In genomic region chr1:51622181-51622862, GRCm38 (mm10) we compare ENCODE assay signal across 23 mouse cellular contexts.
DNase-seq lines count a peak whose midpoint lies in the region; ATAC-seq and TF ChIP-seq lines count a peak whose summit lies in the region.
"Had no signal": no experiment of that assay in that cellular context is flagged by ENCODE, and none has a peak within 500 bp of the region (broad histone marks: within the 10 kb centered on the region; RNA-seq: fewer than 3 reads in every experiment).

No protein-coding gene starts in this region.

- no peak overlapping the region for H3K9ac ChIP-seq in forebrain, embryonic 15.5 days (replicated peaks)
- H3K9ac ChIP-seq in intestine, embryonic 14.5 days (ENCODE audit: low read length), result no peak overlapping the region
- no peak overlapping the region for H3K9ac ChIP-seq in intestine, postnatal 0 days (ENCODE audit: low read depth, low read length)
- H3K9ac ChIP-seq in forebrain, embryonic 13.5 days, result no peak overlapping the region
- H3K9ac ChIP-seq: embryonic facial prominence, embryonic 12.5 days; heart, embryonic 15.5 days; hindbrain, embryonic 14.5 days had no signal

- no peak for DNase-seq in forebrain, embryonic 10.5 days (ENCODE audit: extremely low spot score, low spot score)
- DNase-seq in intestine, embryonic 14.5 days (ENCODE audit: low spot score), result peak; percentile 31
- DNase-seq in ES-CJ7 (ENCODE audit: low read depth, low spot score), result peak; percentile 51
- no peak for DNase-seq in left cerebral cortex, adult 2 months (ENCODE audit: extremely low spot score in 1 of 2, low spot score in 2 of 2)
- no peak for DNase-seq in kidney, postnatal 36 days
- DNase-seq: adrenal gland, adult 2 months; adrenal gland, postnatal 36 days; B cell, adult 2 months; cerebellum, adult 11 months; cerebellum, adult 8-10 months; cerebellum, postnatal 25 days; gastrocnemius, postnatal 14 days; heart, adult 2 months; heart, postnatal 14 days; kidney, adult 11 months had no signal

- peaks cover 4% of the 10 kb centered on the region; the same call in 1 of the 2 replicates for H3K27me3 ChIP-seq in forebrain, embryonic 10.5 days (ENCODE audit: poor library complexity, severe bottlenecking)
- no peaks in the 10 kb centered on the region for H3K27me3 ChIP-seq in forebrain, embryonic 15.5 days
- H3K27me3 ChIP-seq in intestine, embryonic 14.5 days (replicated peaks; ENCODE audit: control insufficient read depth, insufficient read depth, low read length), result no peaks in the 10 kb centered on the region
- H3K27me3 ChIP-seq in intestine, postnatal 0 days (replicated peaks; ENCODE audit: control insufficient read depth, insufficient read depth, low read length), result no peaks in the 10 kb centered on the region
- H3K27me3 ChIP-seq in forebrain, embryonic 13.5 days, result no peaks in the 10 kb centered on the region
- H3K27me3 ChIP-seq: heart, embryonic 15.5 days had no signal

- no peaks in the 10 kb centered on the region for H3K9me3 ChIP-seq in forebrain, embryonic 10.5 days
- H3K9me3 ChIP-seq in forebrain, embryonic 15.5 days, result no peaks in the 10 kb centered on the region
- no peaks in the 10 kb centered on the region for H3K9me3 ChIP-seq in intestine, embryonic 14.5 days (ENCODE audit: control insufficient read depth, low read length)
- H3K9me3 ChIP-seq in intestine, postnatal 0 days (ENCODE audit: control insufficient read depth), result no peaks in the 10 kb centered on the region
- H3K9me3 ChIP-seq in forebrain, embryonic 13.5 days (replicated peaks), result no peaks in the 10 kb centered on the region
- H3K9me3 ChIP-seq: embryonic facial prominence, embryonic 12.5 days; heart, embryonic 15.5 days had no signal

- no peak overlapping the region for H3K4me3 ChIP-seq in forebrain, embryonic 10.5 days
- H3K4me3 ChIP-seq in forebrain, embryonic 15.5 days, result no peak overlapping the region
- H3K4me3 ChIP-seq in intestine, embryonic 14.5 days (ENCODE audit: low read depth, low read length), result no peak overlapping the region
- no peak overlapping the region for H3K4me3 ChIP-seq in intestine, postnatal 0 days (ENCODE audit: low read depth, low read length)
- no peak overlapping the region for H3K4me3 ChIP-seq in forebrain, embryonic 13.5 days
- no peak overlapping the region for H3K4me3 ChIP-seq in left cerebral cortex, adult 2 months
- H3K4me3 ChIP-seq: embryonic facial prominence, embryonic 12.5 days; heart, adult 2 months; heart, embryonic 15.5 days had no signal

- intact Hi-C loops in left cerebral cortex, adult 2 months (cut with DNase I), result no loop called here

- H3K4me1 ChIP-seq in forebrain, embryonic 10.5 days, result peaks cover 48% of the 10 kb centered on the region
- H3K4me1 ChIP-seq in forebrain, embryonic 15.5 days, result peaks cover 28% of the 10 kb centered on the region
- 0 out of 2 replicates have a peak, but pooled peaks cover 2% of the 10 kb centered on the region for H3K4me1 ChIP-seq in intestine, embryonic 14.5 days (replicated peaks; ENCODE audit: control insufficient read depth, insufficient read depth, low read length)
- no peaks in the 10 kb centered on the region for H3K4me1 ChIP-seq in intestine, postnatal 0 days (replicated peaks; ENCODE audit: control insufficient read depth, insufficient read depth, low read length)
- peaks cover 42% of the 10 kb centered on the region for H3K4me1 ChIP-seq in forebrain, embryonic 13.5 days
- H3K4me1 ChIP-seq: heart, embryonic 15.5 days had no signal

- H3K36me3 ChIP-seq in forebrain, embryonic 10.5 days (replicated peaks), result no peaks in the 10 kb centered on the region
- H3K36me3 ChIP-seq in forebrain, embryonic 15.5 days, result no peaks in the 10 kb centered on the region
- H3K36me3 ChIP-seq in intestine, embryonic 14.5 days (ENCODE audit: control insufficient read depth, insufficient read depth, low read length), result no peaks in the 10 kb centered on the region
- no peaks in the 10 kb centered on the region for H3K36me3 ChIP-seq in intestine, postnatal 0 days (ENCODE audit: control insufficient read depth, insufficient read depth)
- no peaks in the 10 kb centered on the region for H3K36me3 ChIP-seq in forebrain, embryonic 13.5 days (ENCODE audit: poor library complexity, severe bottlenecking)
- H3K36me3 ChIP-seq: embryonic facial prominence, embryonic 12.5 days; heart, embryonic 15.5 days had no signal

- 36% methylated on average over 9 of the region's 9 CpGs for WGBS in forebrain, embryonic 10.5 days
- WGBS in forebrain, embryonic 15.5 days, result 17% methylated on average over 9 of the region's 9 CpGs
- WGBS in intestine, embryonic 14.5 days, result 60% methylated on average over 9 of the region's 9 CpGs
- WGBS in intestine, postnatal 0 days, result 77% methylated on average over 9 of the region's 9 CpGs
- 12% methylated on average over 9 of the region's 9 CpGs for WGBS in forebrain, embryonic 13.5 days

- ATAC-seq in forebrain, embryonic 15.5 days (replicated peaks), result no peak
- no peak for ATAC-seq in intestine, embryonic 14.5 days (replicated peaks; ENCODE audit: low FRiP score, low TSS enrichment, low read depth)
- no peak for ATAC-seq in intestine, postnatal 0 days
- no peak for ATAC-seq in forebrain, embryonic 13.5 days
- ATAC-seq: CD4-positive, CD25-positive, alpha-beta regulatory T cell, adult 4 months had no signal

- no peak for TF ChIP-seq CTCF in intestine, postnatal 0 days (IDR thresholded peaks at IDR 0.05; ENCODE audit: low read depth)
- no peak for TF ChIP-seq CTCF in left cerebral cortex, adult 2 months (IDR thresholded peaks at IDR 0.05)

- peak overlapping the region; percentile 73 for H3K27ac ChIP-seq in forebrain, embryonic 10.5 days
- no peak overlapping the region for H3K27ac ChIP-seq in forebrain, embryonic 15.5 days (replicated peaks)
- H3K27ac ChIP-seq in intestine, embryonic 14.5 days (ENCODE audit: low read depth), result no peak overlapping the region
- H3K27ac ChIP-seq in intestine, postnatal 0 days (ENCODE audit: low read depth, low read length), result no peak overlapping the region
- H3K27ac ChIP-seq in forebrain, embryonic 13.5 days, result peak overlapping the region; percentile 38
- no peak overlapping the region for H3K27ac ChIP-seq in left cerebral cortex, adult 2 months
- H3K27ac ChIP-seq: embryonic facial prominence, embryonic 12.5 days; heart, adult 2 months; heart, embryonic 15.5 days; hindbrain, embryonic 14.5 days had no signal

- H3K4me2 ChIP-seq in forebrain, embryonic 15.5 days (replicated peaks), result no peak overlapping the region
- H3K4me2 ChIP-seq in intestine, embryonic 14.5 days (ENCODE audit: low read length), result no peak overlapping the region
- no peak overlapping the region for H3K4me2 ChIP-seq in intestine, postnatal 0 days (replicated peaks; ENCODE audit: low read depth)
- no peak overlapping the region for H3K4me2 ChIP-seq in forebrain, embryonic 13.5 days
- H3K4me2 ChIP-seq: embryonic facial prominence, embryonic 12.5 days; heart, embryonic 11.5 days; heart, embryonic 15.5 days; hindbrain, embryonic 14.5 days had no signal

Comparison
In these comparisons a context has a peak if more than half of its experiments do, and no peak if none do; other contexts are left out.
1. H3K27ac ChIP-seq: peak in forebrain, embryonic 10.5 days (single experiment) and forebrain, embryonic 13.5 days (single experiment); none in forebrain, embryonic 15.5 days (single experiment), intestine, embryonic 14.5 days (single experiment), intestine, postnatal 0 days (single experiment) and left cerebral cortex, adult 2 months (single experiment).
2. DNase-seq: peak in intestine, embryonic 14.5 days (single experiment) and ES-CJ7 (single experiment); none in forebrain, embryonic 10.5 days (single experiment), left cerebral cortex, adult 2 months (0 of 2) and kidney, postnatal 36 days (0 of 2).